Mouse (Mus musculus): ENCODE results near the gene Smtn. TPM values are rescaled to one million over a fixed set of nuclear protein-coding genes. Genes with fewer than 3 reads are reported as not detected.
A peak's percentile ranks its signal among the peaks of the same experiment; 100 is the strongest.

The Smtn gene
- polyA plus RNA-seq, 1 experiment = 12.2 TPM

GRCm38 (mm10) chr11:3526979-3527738 lies 13.3 kb downstream of the Smtn start:
- Histone ChIP-seq H3K27ac (replicated peaks; ENCODE audit: low read depth, low read length) (no peak overlapping the region), H3K4me1 (ENCODE audit: control insufficient read depth, insufficient read depth, insufficient read length, low read length) (no peaks in the 10 kb centered on the region), H3K4me3 (ENCODE audit: insufficient read depth, low read depth, low read length) (no peak overlapping the region)

- Histone ChIP-seq H3K4me3 (ENCODE audit: insufficient read depth, low read depth, low read length) (no peak overlapping the region), H3K27ac (replicated peaks; ENCODE audit: low read depth, low read length) (no peak overlapping the region), H3K4me1 (ENCODE audit: control insufficient read depth, insufficient read depth, insufficient read length, low read length) (no peaks in the 10 kb centered on the region)
These were observed 14.2 kb downstream of the Smtn start for GRCm38 (mm10) chr11:3526207-3526606.

GRCm38 (mm10) chr11:3525560-3525959 lies 14.9 kb downstream of the Smtn start:
- no peak overlapping the region for H3K4me3 ChIP-seq (ENCODE audit: insufficient read depth, low read depth, low read length)
- no peaks in the 10 kb centered on the region for H3K4me1 ChIP-seq (ENCODE audit: control insufficient read depth, insufficient read depth, insufficient read length, low read length)
- H3K27ac ChIP-seq (replicated peaks; ENCODE audit: low read depth, low read length) = no peak overlapping the region

- Histone ChIP-seq H3K4me3 (ENCODE audit: insufficient read depth, low read depth, low read length) (no peak overlapping the region), H3K4me1 (ENCODE audit: control insufficient read depth, insufficient read depth, insufficient read length, low read length) (no peaks in the 10 kb centered on the region), H3K27ac (replicated peaks; ENCODE audit: low read depth, low read length) (no peak overlapping the region)
These were observed 16.4 kb downstream of the Smtn start for GRCm38 (mm10) chr11:3523840-3524582.

GRCm38 (mm10) chr11:3522285-3523000 lies 18.0 kb downstream of the Smtn start:
- H3K4me1 ChIP-seq (ENCODE audit: control insufficient read depth, insufficient read depth, insufficient read length, low read length) = 0 out of 2 replicates have a peak, but pooled peaks cover 2% of the 10 kb centered on the region
- no peak overlapping the region for H3K27ac ChIP-seq (replicated peaks; ENCODE audit: low read depth, low read length)
- H3K4me3 ChIP-seq (ENCODE audit: insufficient read depth, low read depth, low read length) = no peak overlapping the region

- Histone ChIP-seq H3K27ac (replicated peaks; ENCODE audit: low read depth, low read length) (no peak overlapping the region), H3K4me1 (ENCODE audit: control insufficient read depth, insufficient read depth, insufficient read length, low read length) (0 out of 2 replicates have a peak, but pooled peaks cover 3% of the 10 kb centered on the region), H3K4me3 (ENCODE audit: insufficient read depth, low read depth, low read length) (no peak overlapping the region)
These were observed 18.8 kb downstream of the Smtn start for GRCm38 (mm10) chr11:3521339-3522224.

GRCm38 (mm10) chr11:3520919-3521318 lies 19.5 kb downstream of the Smtn start:
- Histone ChIP-seq H3K27ac (replicated peaks; ENCODE audit: low read depth, low read length) (no peak overlapping the region), H3K4me3 (ENCODE audit: insufficient read depth, low read depth, low read length) (no peak overlapping the region), H3K4me1 (ENCODE audit: control insufficient read depth, insufficient read depth, insufficient read length, low read length) (0 out of 2 replicates have a peak, but pooled peaks cover 3% of the 10 kb centered on the region)

GRCm38 (mm10) chr11:3519756-3520398 lies 20.5 kb downstream of the Smtn start:
- H3K4me1 ChIP-seq (ENCODE audit: control insufficient read depth, insufficient read depth, insufficient read length, low read length) = 0 out of 2 replicates have a peak, but pooled peaks cover 3% of the 10 kb centered on the region
- H3K27ac ChIP-seq (replicated peaks; ENCODE audit: low read depth, low read length) = no peak overlapping the region
- no peak overlapping the region for H3K4me3 ChIP-seq (ENCODE audit: insufficient read depth, low read depth, low read length)

- H3K4me1 ChIP-seq (ENCODE audit: control insufficient read depth, insufficient read depth, insufficient read length, low read length) = 0 out of 2 replicates have a peak, but pooled peaks cover 3% of the 10 kb centered on the region
- H3K4me3 ChIP-seq (ENCODE audit: insufficient read depth, low read depth, low read length) = no peak overlapping the region
- H3K27ac ChIP-seq (replicated peaks; ENCODE audit: low read depth, low read length) = no peak overlapping the region
These were observed 21.2 kb downstream of the Smtn start for GRCm38 (mm10) chr11:3519051-3519726.

GRCm38 (mm10) chr11:3517846-3518732 lies 22.3 kb downstream of the Smtn start:
- Histone ChIP-seq H3K4me3 (ENCODE audit: insufficient read depth, low read depth, low read length) (0 out of 2 replicates have a peak overlapping the region, but pooled peaks have one; percentile 34), H3K27ac (replicated peaks; ENCODE audit: low read depth, low read length) (no peak overlapping the region), H3K4me1 (ENCODE audit: control insufficient read depth, insufficient read depth, insufficient read length, low read length) (0 out of 2 replicates have a peak, but pooled peaks cover 3% of the 10 kb centered on the region)

- Histone ChIP-seq H3K27ac (replicated peaks; ENCODE audit: low read depth, low read length) (no peak overlapping the region), H3K4me1 (ENCODE audit: control insufficient read depth, insufficient read depth, insufficient read length, low read length) (0 out of 2 replicates have a peak, but pooled peaks cover 3% of the 10 kb centered on the region), H3K4me3 (ENCODE audit: insufficient read depth, low read depth, low read length) (peak overlapping the region; percentile 34)
These were observed 23.3 kb downstream of the Smtn start for GRCm38 (mm10) chr11:3516859-3517845.

- H3K4me3 ChIP-seq (ENCODE audit: insufficient read depth, low read depth, low read length) = peak overlapping the region; percentile 83
- H3K27ac ChIP-seq (replicated peaks; ENCODE audit: low read depth, low read length) = no peak overlapping the region
- 0 out of 2 replicates have a peak, but pooled peaks cover 3% of the 10 kb centered on the region for H3K4me1 ChIP-seq (ENCODE audit: control insufficient read depth, insufficient read depth, insufficient read length, low read length)
These were observed 24.3 kb downstream of the Smtn start for GRCm38 (mm10) chr11:3516121-3516520.
